23 mouse cellular contexts compared by ENCODE assay signal in genomic region chrX:58041865-58042264, GRCm38 (mm10). TPM values are rescaled to one million over a fixed set of nuclear protein-coding genes. Genes with fewer than 3 reads are reported as not detected.
DNase-seq lines count a peak whose midpoint lies in the region; TF ChIP-seq lines count a peak whose summit lies in the region.
"Had no signal": no experiment of that assay in that cellular context is flagged by ENCODE, and none has a peak within 500 bp of the region (broad histone marks: within the 10 kb centered on the region; RNA-seq: fewer than 3 reads in every experiment).

No protein-coding gene starts in this region.

- H3K9me3 ChIP-seq in ES-Bruce4 (replicated peaks; ENCODE audit: control insufficient read depth, insufficient read depth, low read length, poor library complexity, severe bottlenecking), result no peaks in the 10 kb centered on the region
- H3K9me3 ChIP-seq in ES-E14 (ENCODE audit: control insufficient read depth, insufficient read depth, low read depth, low read length), result no peaks in the 10 kb centered on the region
- H3K9me3 ChIP-seq: embryonic facial prominence, embryonic 10.5 days; embryonic facial prominence, embryonic 12.5 days; forebrain, embryonic 13.5 days; forebrain, embryonic 15.5 days had no signal

- in situ Hi-C loops in ES-E14 (cut with MboI; ENCODE audit: low sequenced_read_pairs in 2 of 2, unreplicated experiment in 2 of 2), result no loop called here

- H3K36me3 ChIP-seq in ES-Bruce4 (ENCODE audit: control insufficient read depth, insufficient read depth, low read length, poor library complexity, severe bottlenecking) (peaks cover 1% of the 10 kb centered on the region), ES-E14 (ENCODE audit: control insufficient read depth, insufficient read depth, low read length, poor library complexity, severe bottlenecking) (no peaks in the 10 kb centered on the region; the same call in 1 of the 2 replicates)
- H3K36me3 ChIP-seq: embryonic facial prominence, embryonic 10.5 days; embryonic facial prominence, embryonic 12.5 days; forebrain, embryonic 15.5 days; G1E had no signal

- no peak for TF ChIP-seq CTCF in ES-Bruce4 (IDR thresholded peaks at IDR 0.05; ENCODE audit: low read depth, low read length)

- TF ChIP-seq EP300 in ES-Bruce4 (IDR thresholded peaks at IDR 0.05; ENCODE audit: insufficient read depth, low read depth, low read length), result 0 out of 2 replicates have a peak, but pooled peaks have one; percentile 21

- H3K4me3 ChIP-seq in ES-Bruce4 (ENCODE audit: low read depth, low read length) (no peak overlapping the region), ES-E14 (ENCODE audit: insufficient read depth in 1 of 2, low read depth in 1 of 2, low read length in 2 of 2, poor library complexity in 1 of 2, severe bottlenecking in 1 of 2) (no peak overlapping the region)
- H3K4me3 ChIP-seq: embryonic facial prominence, embryonic 10.5 days; embryonic facial prominence, embryonic 12.5 days; forebrain, embryonic 13.5 days; forebrain, embryonic 15.5 days had no signal

- TF ChIP-seq POLR2A in ES-Bruce4 (IDR thresholded peaks at IDR 0.05; ENCODE audit: insufficient read depth, low read length), result no peak

- H3K9ac ChIP-seq in ES-Bruce4 (ENCODE audit: low read depth, poor library complexity, severe bottlenecking) (no peak overlapping the region), ES-E14 (ENCODE audit: insufficient read depth, low read depth, low read length, poor library complexity, severe bottlenecking) (no peak overlapping the region)
- H3K9ac ChIP-seq: embryonic facial prominence, embryonic 12.5 days; forebrain, embryonic 13.5 days; forebrain, embryonic 15.5 days; forebrain, postnatal 0 days had no signal

- H3K27me3 ChIP-seq in ES-Bruce4 (ENCODE audit: control insufficient read depth, insufficient read depth, low read length, poor library complexity, severe bottlenecking), result no peaks in the 10 kb centered on the region
- H3K27me3 ChIP-seq: forebrain, embryonic 15.5 days had no signal

- DNase-seq in ES-E14 (ENCODE audit: low read depth, low spot score) (no peak), ZHBTc4 (ENCODE audit: low read depth, low spot score) (peak; percentile 58)
- no peak for DNase-seq in B cell, adult 2 months
- DNase-seq in ovary, postnatal 14 days (ENCODE audit: low spot score), result no peak
- DNase-seq: adrenal gland, postnatal 10 days; adrenal gland, postnatal 25 days; cerebellum, adult 11 months; cerebellum, adult 18-20 months; cerebellum, adult 8-10 months; cerebellum, adult 9-11 months; cerebellum, postnatal 14 days; cerebellum, postnatal 36 days; forebrain, postnatal 0 days had no signal

- H3K27ac ChIP-seq in ES-Bruce4 (ENCODE audit: insufficient read depth, low read length) (peak overlapping the region; percentile 98), ES-E14 (ENCODE audit: insufficient read depth, low read depth, low read length, poor library complexity, severe bottlenecking) (peak overlapping the region; percentile 93; the same call in 1 of the 2 replicates)
- H3K27ac ChIP-seq: embryonic facial prominence, embryonic 10.5 days; embryonic facial prominence, embryonic 12.5 days; forebrain, embryonic 13.5 days; forebrain, embryonic 15.5 days had no signal

- H3K4me1 ChIP-seq in ES-Bruce4 (ENCODE audit: control insufficient read depth, insufficient read depth, low read length), result no peaks in the 10 kb centered on the region
- H3K4me1 ChIP-seq in ES-E14 (ENCODE audit: control insufficient read depth in 2 of 2, insufficient read depth in 2 of 2, low read length in 2 of 2, poor library complexity in 1 of 2), result peaks cover 0 to 13% of the 10 kb centered on the region in 2 experiments; a peak in 2 of 4 replicates
- H3K4me1 ChIP-seq: embryonic facial prominence, embryonic 10.5 days; embryonic facial prominence, embryonic 12.5 days; forebrain, embryonic 13.5 days; forebrain, embryonic 15.5 days had no signal

TF ChIP-seq in ES-E14, 5 proteins besides CTCF, POLR2A, EP300 and RAD21:
- TF ChIP-seq ZNF384 (IDR thresholded peaks at IDR 0.05; ENCODE audit: low read depth, low read length), result no peak
- peak; percentile 53; the same call in 1 of the 2 replicates for TF ChIP-seq CHD2 (IDR thresholded peaks at IDR 0.05; ENCODE audit: low read depth, low read length)
- no peak for TF ChIP-seq MAFK (IDR thresholded peaks at IDR 0.05; ENCODE audit: insufficient read depth, low read depth, low read length)
- TF ChIP-seq HCFC1 (IDR thresholded peaks at IDR 0.05; ENCODE audit: borderline replicate concordance, insufficient read depth, low read length), result no peak
- no peak for TF ChIP-seq ZC3H11A (IDR thresholded peaks at IDR 0.05; ENCODE audit: borderline replicate concordance, low read depth, low read length)

RNA-seq across cellular contexts. Expression of gene Zic3, which starts 19.4 kb away (rescaled TPM):
- polyA plus RNA-seq in ES-Bruce4 (2011; ENCODE audit: insufficient read depth, insufficient read length, low read depth, missing spikeins), result 73.1 and 78.2 TPM in 2 replicates
- total RNA-seq in ES-E14 (2012; rRNA removed), result 40.4 and 41.0 TPM in 2 replicates
- total RNA-seq: adrenal gland, adult 18-20 months; adrenal gland, postnatal 10 days; adrenal gland, postnatal 25 days had no signal
- polyA plus RNA-seq: activated CD4-positive, CD25-positive, alpha-beta regulatory T cell, adult 4 months; C2C12; G1E; Patski had no signal
